Mouse (Mus musculus): ENCODE measurements around the gene Zkscan14. TPM values are rescaled to one million over a fixed set of nuclear protein-coding genes. Genes with fewer than 3 reads are reported as not detected.
"Not testable (repeated sequence)": the region's sequence is repeated elsewhere in the genome, so short reads cannot be mapped to it uniquely, and the experiment has no call there.

Gene Zkscan14
- polyA plus RNA-seq, 1 experiment from 2014 or later = 5.5 TPM

- peak overlapping the region; percentile 29; the same call in 1 of the 2 replicates for H3K27ac ChIP-seq (ENCODE audit: low read depth)
- H3K36me3 ChIP-seq (replicated peaks; ENCODE audit: insufficient read depth, low read length) = peaks cover 39% of the 10 kb centered on the region
- ATAC-seq = peak; percentile 80
- H3K4me1 ChIP-seq (ENCODE audit: insufficient read depth) = peaks cover 2% of the 10 kb centered on the region; the same call in 1 of the 2 replicates
- H3K9ac ChIP-seq (replicated peaks) = no peak overlapping the region
- WGBS (ENCODE audit: insufficient replicate concordance) = 55% methylated on average over 6 of the region's 6 CpGs
- no peak overlapping the region for H3K4me2 ChIP-seq (ENCODE audit: low read depth, low read length)
- TF ChIP-seq EP300 (IDR thresholded peaks at IDR 0.05; ENCODE audit: low read depth) (0 out of 2 replicates have a peak, but pooled peaks have one; percentile 8), CTCF (IDR thresholded peaks at IDR 0.05; ENCODE audit: low read depth) (no peak)
- no peaks in the 10 kb centered on the region for H3K9me3 ChIP-seq (ENCODE audit: low read length)
- H3K4me3 ChIP-seq (ENCODE audit: low read depth, low read length) = no peak overlapping the region
- DNase-seq = peak; percentile 39
- H3K27me3 ChIP-seq (ENCODE audit: insufficient read depth, low read length) = no peaks in the 10 kb centered on the region
These were observed 16.1 kb upstream of the Zkscan14 start for GRCm38 (mm10) chr5:145217746-145218145.

GRCm38 (mm10) chr5:145214679-145215078 lies 13.0 kb upstream of the Zkscan14 start:
- TF ChIP-seq CTCF (IDR thresholded peaks at IDR 0.05; ENCODE audit: low read depth) = peak; percentile 66
- no peak for TF ChIP-seq EP300 (IDR thresholded peaks at IDR 0.05; ENCODE audit: low read depth)
- Histone ChIP-seq H3K27ac (ENCODE audit: low read depth) (no peak overlapping the region), H3K36me3 (replicated peaks; ENCODE audit: insufficient read depth, low read length) (peaks cover 42% of the 10 kb centered on the region), H3K4me2 (ENCODE audit: low read depth, low read length) (no peak overlapping the region), H3K9me3 (ENCODE audit: low read length) (no peaks in the 10 kb centered on the region), H3K27me3 (ENCODE audit: insufficient read depth, low read length) (no peaks in the 10 kb centered on the region), H3K4me3 (ENCODE audit: low read depth, low read length) (no peak overlapping the region), H3K4me1 (ENCODE audit: insufficient read depth) (no peaks in the 10 kb centered on the region), H3K9ac (replicated peaks) (no peak overlapping the region)
- WGBS (ENCODE audit: insufficient replicate concordance) = 65% methylated on average over 4 of the region's 4 CpGs
- ATAC-seq (0 out of 2 replicates have a peak, but pooled peaks have one; percentile 42), DNase-seq (no peak)

- WGBS (ENCODE audit: insufficient replicate concordance) = 82% methylated on average over 3 of the region's 3 CpGs
- no peak overlapping the region for H3K9ac ChIP-seq (replicated peaks)
- H3K27me3 ChIP-seq (ENCODE audit: insufficient read depth, low read length) = no peaks in the 10 kb centered on the region
- no peak for DNase-seq
- H3K27ac ChIP-seq (ENCODE audit: low read depth) = no peak overlapping the region
- no peak overlapping the region for H3K4me3 ChIP-seq (ENCODE audit: low read depth, low read length)
- H3K4me2 ChIP-seq (ENCODE audit: low read depth, low read length) = no peak overlapping the region
- no peaks in the 10 kb centered on the region for H3K4me1 ChIP-seq (ENCODE audit: insufficient read depth)
- TF ChIP-seq EP300 (IDR thresholded peaks at IDR 0.05; ENCODE audit: low read depth) (no peak), CTCF (IDR thresholded peaks at IDR 0.05; ENCODE audit: low read depth) (no peak)
- peaks cover 35% of the 10 kb centered on the region for H3K36me3 ChIP-seq (replicated peaks; ENCODE audit: insufficient read depth, low read length)
- ATAC-seq = no peak
- no peaks in the 10 kb centered on the region for H3K9me3 ChIP-seq (ENCODE audit: low read length)
These were observed 11.8 kb upstream of the Zkscan14 start for GRCm38 (mm10) chr5:145213505-145213904.

- no peaks in the 10 kb centered on the region for H3K9me3 ChIP-seq (ENCODE audit: low read length)
- TF ChIP-seq EP300 (IDR thresholded peaks at IDR 0.05; ENCODE audit: low read depth) (no peak), CTCF (IDR thresholded peaks at IDR 0.05; ENCODE audit: low read depth) (no peak)
- H3K4me3 ChIP-seq (ENCODE audit: low read depth, low read length) = no peak overlapping the region
- no peak overlapping the region for H3K4me2 ChIP-seq (ENCODE audit: low read depth, low read length)
- H3K27me3 ChIP-seq (ENCODE audit: insufficient read depth, low read length) = no peaks in the 10 kb centered on the region
- H3K27ac ChIP-seq (ENCODE audit: low read depth) = no peak overlapping the region
- H3K4me1 ChIP-seq (ENCODE audit: insufficient read depth) = no peaks in the 10 kb centered on the region
- H3K9ac ChIP-seq (replicated peaks) = no peak overlapping the region
- 87% methylated on average over 4 of the region's 4 CpGs for WGBS (ENCODE audit: insufficient replicate concordance)
- no peak for ATAC-seq
- peaks cover 38% of the 10 kb centered on the region for H3K36me3 ChIP-seq (replicated peaks; ENCODE audit: insufficient read depth, low read length)
- DNase-seq = no peak
These were observed 10.5 kb upstream of the Zkscan14 start for GRCm38 (mm10) chr5:145212216-145212615.

- WGBS (ENCODE audit: insufficient replicate concordance) = 92% methylated on average over 4 of the region's 4 CpGs
- no peak for ATAC-seq
- Histone ChIP-seq H3K4me1 (ENCODE audit: insufficient read depth) (no peaks in the 10 kb centered on the region), H3K9ac (replicated peaks) (no peak overlapping the region), H3K4me3 (ENCODE audit: low read depth, low read length) (no peak overlapping the region), H3K27ac (ENCODE audit: low read depth) (no peak overlapping the region), H3K27me3 (ENCODE audit: insufficient read depth, low read length) (no peaks in the 10 kb centered on the region), H3K4me2 (ENCODE audit: low read depth, low read length) (no peak overlapping the region), H3K36me3 (replicated peaks; ENCODE audit: insufficient read depth, low read length) (peaks cover 39% of the 10 kb centered on the region), H3K9me3 (ENCODE audit: low read length) (no peaks in the 10 kb centered on the region)
- DNase-seq = no peak
- TF ChIP-seq EP300 (IDR thresholded peaks at IDR 0.05; ENCODE audit: low read depth) = no peak
- no peak for TF ChIP-seq CTCF (IDR thresholded peaks at IDR 0.05; ENCODE audit: low read depth)
These were observed 9.7 kb upstream of the Zkscan14 start for GRCm38 (mm10) chr5:145211340-145211739.

- ATAC-seq; H3K9ac ChIP-seq (replicated peaks); H3K9me3 ChIP-seq (ENCODE audit: low read length); H3K27me3 ChIP-seq (ENCODE audit: insufficient read depth, low read length); H3K4me3 ChIP-seq (ENCODE audit: low read depth, low read length); H3K4me1 ChIP-seq (ENCODE audit: insufficient read depth); H3K4me2 ChIP-seq (ENCODE audit: low read depth, low read length); H3K27ac ChIP-seq (ENCODE audit: low read depth); DNase-seq: not testable (repeated sequence)
- peaks cover 31% of the 10 kb centered on the region for H3K36me3 ChIP-seq (replicated peaks; ENCODE audit: insufficient read depth, low read length)
- WGBS (ENCODE audit: insufficient replicate concordance) = 72% methylated on average over 8 of the region's 11 CpGs
These were observed 6.7 kb upstream of the Zkscan14 start for GRCm38 (mm10) chr5:145208391-145208790.

- H3K4me2 ChIP-seq (ENCODE audit: low read depth, low read length) = no peak overlapping the region
- no peak for TF ChIP-seq EP300 (IDR thresholded peaks at IDR 0.05; ENCODE audit: low read depth)
- no peak for TF ChIP-seq CTCF (IDR thresholded peaks at IDR 0.05; ENCODE audit: low read depth)
- H3K4me3 ChIP-seq (ENCODE audit: low read depth, low read length) = no peak overlapping the region
- H3K9ac ChIP-seq (replicated peaks) = no peak overlapping the region
- H3K27ac ChIP-seq (ENCODE audit: low read depth) = no peak overlapping the region
- no peaks in the 10 kb centered on the region for H3K27me3 ChIP-seq (ENCODE audit: insufficient read depth, low read length)
- H3K9me3 ChIP-seq (ENCODE audit: low read length) = no peaks in the 10 kb centered on the region
- H3K36me3 ChIP-seq (replicated peaks; ENCODE audit: insufficient read depth, low read length) = peaks cover 28% of the 10 kb centered on the region
- DNase-seq (no peak), ATAC-seq (no peak)
- H3K4me1 ChIP-seq (ENCODE audit: insufficient read depth) = peaks cover 9% of the 10 kb centered on the region; the same call in 1 of the 2 replicates
- WGBS (ENCODE audit: insufficient replicate concordance) = 77% methylated on average over 5 of the region's 6 CpGs
These were observed 6.3 kb upstream of the Zkscan14 start for GRCm38 (mm10) chr5:145207954-145208353.
